In the genomic region with DNA sequence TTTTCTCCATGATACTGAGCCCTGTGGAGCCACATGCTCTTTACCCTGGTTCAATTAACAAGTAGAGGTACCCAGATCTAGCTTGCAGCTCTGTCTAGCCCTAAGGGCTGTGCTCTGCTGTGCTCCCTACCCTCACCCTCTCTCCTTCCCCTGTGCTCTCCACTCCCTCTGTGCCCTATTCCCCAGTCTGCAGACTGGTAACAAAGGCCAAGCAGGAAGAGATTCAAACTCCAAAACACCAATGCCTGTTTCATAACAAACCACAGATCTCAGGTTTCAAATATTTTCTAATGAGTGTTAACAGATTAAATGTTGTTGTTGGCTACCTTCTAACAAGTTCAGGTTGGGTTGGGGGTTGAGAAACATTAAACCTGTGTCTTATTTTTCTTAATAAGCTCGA, we compare ENCODE assay signal across 29 mouse cellular contexts. TPM values are rescaled to one million over a fixed set of nuclear protein-coding genes. Genes with fewer than 3 reads are reported as not detected.
DNase-seq lines count a peak whose midpoint lies in the region; ATAC-seq and TF ChIP-seq lines count a peak whose summit lies in the region.
"Had no signal": no experiment of that assay in that cellular context is flagged by ENCODE, and none has a peak within 500 bp of the region (broad histone marks: within the 10 kb centered on the region; RNA-seq: fewer than 3 reads in every experiment).

No protein-coding gene starts in this region.

- H3K27ac ChIP-seq in embryonic facial prominence, embryonic 14.5 days (replicated peaks; ENCODE audit: low read depth, low read length) = no peak overlapping the region
- no peak overlapping the region for H3K27ac ChIP-seq in embryonic facial prominence, embryonic 10.5 days (replicated peaks)
- H3K27ac ChIP-seq in lung, postnatal 0 days (ENCODE audit: low read length) = no peak overlapping the region
- H3K27ac ChIP-seq: embryonic facial prominence, embryonic 12.5 days; forebrain, embryonic 10.5 days; forebrain, embryonic 13.5 days; gastrocnemius, adult 2 months; heart, embryonic 15.5 days; hindbrain, embryonic 10.5 days; hindbrain, embryonic 13.5 days had no signal

- H3K9me3 ChIP-seq in embryonic facial prominence, embryonic 14.5 days (ENCODE audit: control insufficient read depth, low read length) = no peaks in the 10 kb centered on the region
- no peaks in the 10 kb centered on the region for H3K9me3 ChIP-seq in embryonic facial prominence, embryonic 10.5 days
- no peaks in the 10 kb centered on the region for H3K9me3 ChIP-seq in lung, postnatal 0 days (ENCODE audit: low read length)
- peaks cover 63% of the 10 kb centered on the region for H3K9me3 ChIP-seq in E14TG2a.4 (ENCODE audit: low read length)
- H3K9me3 ChIP-seq: forebrain, embryonic 13.5 days; heart, embryonic 15.5 days; hindbrain, embryonic 13.5 days had no signal

- WGBS in embryonic facial prominence, embryonic 14.5 days = 69% methylated on average over 1 of the region's 1 CpGs
- WGBS in embryonic facial prominence, embryonic 10.5 days = 83% methylated on average over 1 of the region's 1 CpGs
- WGBS in lung, postnatal 0 days = 59% methylated on average over 1 of the region's 1 CpGs

- ATAC-seq in embryonic facial prominence, embryonic 14.5 days (ENCODE audit: low read depth) = no peak; the same call in 1 of the 2 replicates
- no peak for ATAC-seq in lung, postnatal 0 days
- ATAC-seq: forebrain, embryonic 13.5 days; forebrain, embryonic 16.5 days; hindbrain, embryonic 16.5 days had no signal

- no peak for TF ChIP-seq CTCF in lung, postnatal 0 days (IDR thresholded peaks at IDR 0.05)
- no peak for TF ChIP-seq CTCF in E14TG2a.4 (conservative IDR thresholded peaks at IDR 0.05; ENCODE audit: low read length)

- no peaks in the 10 kb centered on the region for H3K27me3 ChIP-seq in embryonic facial prominence, embryonic 14.5 days (replicated peaks; ENCODE audit: control insufficient read depth, insufficient read depth, low read length)
- no peaks in the 10 kb centered on the region for H3K27me3 ChIP-seq in embryonic facial prominence, embryonic 10.5 days (replicated peaks; ENCODE audit: low read depth, poor library complexity, severe bottlenecking)
- no peaks in the 10 kb centered on the region for H3K27me3 ChIP-seq in lung, postnatal 0 days (replicated peaks; ENCODE audit: insufficient read depth, low read length)
- H3K27me3 ChIP-seq in E14TG2a.4 (ENCODE audit: insufficient read depth, low read length) = no peaks in the 10 kb centered on the region
- H3K27me3 ChIP-seq: embryonic facial prominence, embryonic 12.5 days; forebrain, embryonic 13.5 days; heart, embryonic 12.5 days; heart, embryonic 15.5 days; hindbrain, embryonic 13.5 days had no signal

- no peaks in the 10 kb centered on the region for H3K4me1 ChIP-seq in embryonic facial prominence, embryonic 14.5 days (ENCODE audit: control insufficient read depth, insufficient read depth, low read length)
- H3K4me1 ChIP-seq in embryonic facial prominence, embryonic 10.5 days = no peaks in the 10 kb centered on the region
- H3K4me1 ChIP-seq in lung, postnatal 0 days (ENCODE audit: insufficient read depth, low read depth, low read length) = no peaks in the 10 kb centered on the region
- no peaks in the 10 kb centered on the region for H3K4me1 ChIP-seq in E14TG2a.4 (replicated peaks; ENCODE audit: low read depth, low read length)
- H3K4me1 ChIP-seq: embryonic facial prominence, embryonic 12.5 days; forebrain, embryonic 10.5 days; forebrain, embryonic 13.5 days; heart, embryonic 12.5 days; heart, embryonic 15.5 days; hindbrain, embryonic 10.5 days; hindbrain, embryonic 13.5 days had no signal

- no peak for TF ChIP-seq EP300 in lung, postnatal 0 days (IDR thresholded peaks at IDR 0.05)

- H3K4me2 ChIP-seq in embryonic facial prominence, embryonic 14.5 days (ENCODE audit: low read depth, low read length) = no peak overlapping the region
- H3K4me2 ChIP-seq in lung, postnatal 0 days (replicated peaks; ENCODE audit: low read depth, low read length) = no peak overlapping the region
- H3K4me2 ChIP-seq: embryonic facial prominence, embryonic 12.5 days; forebrain, embryonic 13.5 days; heart, embryonic 12.5 days; heart, embryonic 15.5 days; hindbrain, embryonic 13.5 days had no signal

- no peak overlapping the region for H3K9ac ChIP-seq in embryonic facial prominence, embryonic 14.5 days (ENCODE audit: low read depth, low read length)
- H3K9ac ChIP-seq in lung, postnatal 0 days (replicated peaks; ENCODE audit: low read depth) = no peak overlapping the region
- H3K9ac ChIP-seq: embryonic facial prominence, embryonic 12.5 days; forebrain, embryonic 13.5 days; heart, embryonic 12.5 days; heart, embryonic 15.5 days; hindbrain, embryonic 13.5 days had no signal

- H3K4me3 ChIP-seq in embryonic facial prominence, embryonic 14.5 days (ENCODE audit: low read depth, low read length) = no peak overlapping the region
- H3K4me3 ChIP-seq in embryonic facial prominence, embryonic 10.5 days = no peak overlapping the region
- H3K4me3 ChIP-seq in lung, postnatal 0 days (ENCODE audit: low read depth, low read length) = no peak overlapping the region
- peak overlapping the region; percentile 13; the same call in 1 of the 2 replicates for H3K4me3 ChIP-seq in E14TG2a.4 (replicated peaks; ENCODE audit: low read length)
- H3K4me3 ChIP-seq: embryonic facial prominence, embryonic 12.5 days; erythroblast, embryonic 14.5 days; forebrain, embryonic 10.5 days; forebrain, embryonic 13.5 days; gastrocnemius, adult 2 months; heart, embryonic 12.5 days; heart, embryonic 15.5 days; hindbrain, embryonic 10.5 days; hindbrain, embryonic 13.5 days had no signal

- DNase-seq in embryonic facial prominence, embryonic 14.5 days (ENCODE audit: low spot score) = peak; percentile 3
- DNase-seq in embryonic facial prominence, embryonic 10.5 days (ENCODE audit: low spot score) = no peak
- peak; percentile 6 for DNase-seq in lung, postnatal 0 days (ENCODE audit: low spot score)
- no peak for DNase-seq in lung, postnatal 4 days
- DNase-seq in gonadal fat pad, adult 2 months (ENCODE audit: low read depth) = peak; percentile 13
- no peak for DNase-seq in cerebellum, postnatal 4 days (ENCODE audit: low spot score in 2 of 2)
- DNase-seq: adrenal gland, adult 8-10 months; adrenal gland, postnatal 25 days; cerebellum, adult 11-12 months; cerebellum, adult 8-10 months; cerebellum, postnatal 10 days; cerebellum, postnatal 36 days; gastrocnemius, adult 2 months; gastrocnemius, postnatal 14 days; heart, adult 18-20 months; heart, postnatal 10 days; heart, postnatal 36 days had no signal

- no peaks in the 10 kb centered on the region for H3K36me3 ChIP-seq in embryonic facial prominence, embryonic 14.5 days (ENCODE audit: control insufficient read depth, insufficient read depth, low read length)
- no peaks in the 10 kb centered on the region for H3K36me3 ChIP-seq in embryonic facial prominence, embryonic 10.5 days (replicated peaks)
- H3K36me3 ChIP-seq in lung, postnatal 0 days (ENCODE audit: insufficient read depth, low read length) = no peaks in the 10 kb centered on the region
- H3K36me3 ChIP-seq in E14TG2a.4 (ENCODE audit: insufficient read depth, low read length) = no peaks in the 10 kb centered on the region
- H3K36me3 ChIP-seq: embryonic facial prominence, embryonic 12.5 days; forebrain, embryonic 10.5 days; heart, embryonic 12.5 days; heart, embryonic 15.5 days; hindbrain, embryonic 10.5 days; hindbrain, embryonic 13.5 days had no signal

RNA-seq across cellular contexts. Expression of a gene that starts 41.1 kb away (rescaled TPM):
- 34.6 and 64.4 TPM in 2 replicates for polyA plus RNA-seq in embryonic facial prominence, embryonic 14.5 days (2014; fragmentation: Nextera tagmentation; extraction: Ambion mirVana)
- polyA plus RNA-seq in embryonic facial prominence, embryonic 10.5 days (2016; fragmentation: Nextera tagmentation; extraction: Ambion mirVana) = not detected in 2 replicates
- polyA plus RNA-seq in lung, postnatal 0 days (2015; fragmentation: Nextera tagmentation; extraction: Ambion mirVana) = 585 and 665 TPM in 2 replicates
- 2.7 and 14.4 TPM in 2 replicates for polyA plus RNA-seq in gonadal fat pad, adult 2 months (2012; rRNA removed)
- polyA plus RNA-seq: brain, embryonic 14.5 days; erythroblast, embryonic 14.5 days; forebrain, embryonic 10.5 days; forebrain, embryonic 13.5 days; forebrain, embryonic 16.5 days; heart, embryonic 12.5 days; hindbrain, embryonic 10.5 days had no signal

RNA-seq across cellular contexts. Expression of a gene that starts 49.8 kb away (rescaled TPM):
- not detected in 2 replicates for polyA plus RNA-seq in embryonic facial prominence, embryonic 14.5 days (2014; fragmentation: Nextera tagmentation; extraction: Ambion mirVana)
- not detected in 2 replicates for polyA plus RNA-seq in embryonic facial prominence, embryonic 10.5 days (2016; fragmentation: Nextera tagmentation; extraction: Ambion mirVana)
- not detected in 2 replicates for polyA plus RNA-seq in lung, postnatal 0 days (2015; fragmentation: Nextera tagmentation; extraction: Ambion mirVana)
- 0.58 TPM in 1 of 2 replicates, not detected in the other for polyA plus RNA-seq in gonadal fat pad, adult 2 months (2012; rRNA removed)
- polyA plus RNA-seq: brain, embryonic 14.5 days; embryonic facial prominence, embryonic 12.5 days; erythroblast, embryonic 14.5 days; forebrain, embryonic 10.5 days; forebrain, embryonic 13.5 days; forebrain, embryonic 16.5 days; heart, embryonic 12.5 days; heart, embryonic 15.5 days; hindbrain, embryonic 10.5 days; hindbrain, embryonic 13.5 days; hindbrain, embryonic 16.5 days had no signal

Comparison
In these comparisons a context has a peak if more than half of its experiments do, and no peak if none do; other contexts are left out.
1. DNase-seq: peak in embryonic facial prominence, embryonic 14.5 days (single experiment), lung, postnatal 0 days (single experiment) and gonadal fat pad, adult 2 months (single experiment); none in embryonic facial prominence, embryonic 10.5 days (single experiment), lung, postnatal 4 days (0 of 2) and cerebellum, postnatal 4 days (0 of 2).